Mouse (Mus musculus): ENCODE data around the gene E130114P18Rik.

The E130114P18Rik gene

GRCm38 (mm10) chr4:97775494-97776265 lies 2.2 kb downstream of the E130114P18Rik start:
- DNase-seq: peak; percentile 27

GRCm38 (mm10) chr4:97775059-97775458 lies 2.8 kb downstream of the E130114P18Rik start:
- DNase-seq: peak; percentile 88

- DNase-seq: no peak
Measured at GRCm38 (mm10) chr4:97774446-97774950, 3.4 kb downstream of the E130114P18Rik start.

DNA sequence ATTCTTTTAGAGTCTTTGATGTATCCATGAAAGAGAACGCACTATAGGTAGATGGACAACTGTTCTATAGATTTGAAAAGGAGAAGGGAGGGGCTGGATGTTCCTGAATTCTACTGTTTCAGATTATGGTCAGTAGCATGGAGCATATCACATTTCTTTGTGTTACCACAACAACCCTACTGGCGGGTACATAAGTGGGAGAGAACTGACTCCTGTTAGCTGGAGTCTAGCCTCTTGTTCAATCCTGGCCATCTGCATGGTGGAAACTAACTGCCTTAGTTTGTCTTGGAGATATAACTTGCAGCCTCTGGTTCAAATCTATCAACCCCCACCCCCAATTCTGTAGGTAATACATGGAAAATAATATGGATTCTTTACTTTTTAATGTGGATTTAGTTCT lies 4.1 kb downstream of the E130114P18Rik start:
- DNase-seq: no peak

DNA sequence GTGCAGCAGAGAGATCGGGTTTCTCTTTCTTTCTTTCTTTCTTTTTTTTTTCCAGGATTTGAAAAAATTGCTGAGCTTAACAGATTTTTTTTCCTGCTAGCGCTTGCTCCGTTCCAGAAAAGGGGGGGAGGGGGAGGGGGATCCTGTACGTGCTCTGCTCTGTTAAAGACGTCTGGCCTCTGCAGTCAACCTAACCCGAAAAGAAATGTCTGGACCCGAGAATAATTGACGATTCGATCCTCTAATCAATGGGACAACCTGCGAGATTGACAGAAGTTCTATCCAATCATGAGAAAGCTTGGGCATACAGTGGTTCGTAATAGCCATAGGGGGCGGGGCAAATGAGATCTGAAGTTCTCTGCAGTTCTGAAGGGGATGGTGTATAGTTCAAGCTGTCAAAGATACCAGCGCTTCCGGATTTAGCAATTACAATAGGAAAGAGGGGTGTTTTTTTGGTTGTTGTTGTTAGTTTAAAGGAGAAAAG lies 4.7 kb downstream of the E130114P18Rik start:
- DNase-seq: peak; percentile 97

GRCm38 (mm10) chr4:97772641-97773040 lies 5.2 kb downstream of the E130114P18Rik start, which contains the start of gene Nfia:
Nfia (plus strand) TSS chr4:97772734.
- no peak for DNase-seq

DNA sequence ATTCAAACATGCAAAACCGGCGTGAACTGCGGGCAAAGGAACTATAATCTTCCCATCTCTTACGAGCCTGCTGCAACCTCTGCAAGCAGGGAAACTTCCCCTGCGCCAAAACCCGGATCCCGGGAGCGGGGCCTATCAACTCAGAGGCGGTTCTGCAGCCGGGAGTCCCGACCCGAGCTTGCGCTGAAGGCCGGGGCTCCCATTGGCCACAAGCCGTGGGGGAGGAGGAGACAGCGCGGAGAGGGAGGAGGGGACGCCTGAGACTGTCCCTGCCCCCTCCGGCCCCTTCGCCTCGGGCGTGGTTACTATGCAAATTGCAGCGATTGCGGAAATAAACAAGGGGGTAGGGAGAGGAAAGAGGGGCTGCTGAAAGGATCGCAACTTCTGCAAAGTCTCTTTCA lies 5.8 kb downstream of the E130114P18Rik start:
- peak; percentile 98 for DNase-seq

- no peak for DNase-seq
Measured at GRCm38 (mm10) chr4:97771426-97771825, 6.5 kb downstream of the E130114P18Rik start.

DNA sequence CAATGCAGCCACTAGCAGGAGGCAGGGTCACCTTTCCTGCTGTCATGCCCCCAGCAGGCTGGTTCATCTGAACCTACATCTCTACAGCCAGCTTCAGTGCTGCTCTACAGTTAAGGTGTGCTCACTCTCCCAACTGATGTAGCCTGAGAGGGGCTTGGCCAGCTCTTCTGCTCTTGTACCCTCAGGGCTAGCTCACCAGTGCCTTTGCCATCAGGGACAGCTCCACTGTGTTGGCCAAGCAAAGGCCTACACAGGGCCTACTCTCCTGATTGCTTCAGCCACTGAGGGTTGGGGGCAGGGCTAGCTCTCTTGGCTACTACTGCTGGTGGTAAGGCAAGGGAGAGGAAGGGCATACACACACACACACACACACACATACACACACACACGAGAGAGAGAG lies 8.0 kb downstream of the E130114P18Rik start:
- no peak for DNase-seq

DNA sequence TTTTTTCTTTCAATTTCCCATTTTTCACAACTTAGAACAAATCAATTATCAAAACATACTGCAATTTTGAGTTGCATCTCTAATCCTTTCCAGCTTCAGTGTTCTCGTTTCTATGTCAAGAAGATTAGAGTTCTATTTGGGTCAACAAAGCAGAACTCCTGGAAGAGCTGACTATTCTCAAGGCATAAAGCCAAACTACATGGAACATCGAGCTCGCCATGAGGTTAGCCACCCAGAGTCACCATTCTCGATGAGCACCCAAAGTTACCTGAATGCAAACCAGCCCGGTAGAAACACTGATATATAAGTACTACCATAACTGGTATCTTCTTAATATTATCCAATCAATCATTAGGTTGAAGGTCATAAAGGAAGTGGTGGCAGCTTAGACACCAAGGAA lies 10.4 kb downstream of the E130114P18Rik start:
- no peak for DNase-seq

- DNase-seq: no peak
Measured at GRCm38 (mm10) chr4:97767025-97767424, 10.9 kb downstream of the E130114P18Rik start.

- no peak for DNase-seq
Measured at GRCm38 (mm10) chr4:97766100-97766499, 11.8 kb downstream of the E130114P18Rik start.

DNA sequence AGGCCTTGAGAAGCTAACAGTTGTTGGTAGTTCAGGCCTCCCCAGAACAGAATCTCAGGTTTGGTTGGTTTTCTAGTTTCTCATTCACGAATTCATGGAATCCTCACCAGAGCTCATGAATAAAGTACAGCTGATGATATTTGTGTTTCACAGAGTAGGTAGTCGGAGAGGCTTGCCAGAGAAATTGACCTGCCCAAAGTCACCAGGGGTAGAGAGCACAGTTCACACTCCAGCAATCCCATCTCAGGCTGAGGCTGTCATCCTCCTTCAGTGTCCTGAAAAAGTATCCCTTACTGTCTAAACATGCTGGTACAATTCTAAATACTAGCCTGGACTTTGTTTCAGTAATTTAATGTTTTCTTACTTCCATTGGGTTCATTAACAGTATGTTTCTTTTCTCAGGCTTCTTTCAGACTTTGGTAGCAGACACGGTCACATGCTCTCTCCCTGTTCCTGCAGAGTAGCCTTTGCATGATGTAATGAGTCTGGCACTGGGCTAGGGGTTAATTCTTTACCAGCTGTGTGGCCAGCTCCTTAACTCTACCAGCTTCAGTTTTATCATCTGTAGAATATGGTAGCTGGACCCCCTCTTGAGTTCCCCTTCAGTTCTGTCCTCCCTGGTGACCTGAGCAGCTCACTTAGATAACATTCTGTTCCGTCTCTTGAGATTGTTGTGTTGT lies 12.4 kb downstream of the E130114P18Rik start:
- peak; percentile 78 for DNase-seq

- DNase-seq: no peak
Measured at GRCm38 (mm10) chr4:97764616-97765015, 13.3 kb downstream of the E130114P18Rik start.

DNA sequence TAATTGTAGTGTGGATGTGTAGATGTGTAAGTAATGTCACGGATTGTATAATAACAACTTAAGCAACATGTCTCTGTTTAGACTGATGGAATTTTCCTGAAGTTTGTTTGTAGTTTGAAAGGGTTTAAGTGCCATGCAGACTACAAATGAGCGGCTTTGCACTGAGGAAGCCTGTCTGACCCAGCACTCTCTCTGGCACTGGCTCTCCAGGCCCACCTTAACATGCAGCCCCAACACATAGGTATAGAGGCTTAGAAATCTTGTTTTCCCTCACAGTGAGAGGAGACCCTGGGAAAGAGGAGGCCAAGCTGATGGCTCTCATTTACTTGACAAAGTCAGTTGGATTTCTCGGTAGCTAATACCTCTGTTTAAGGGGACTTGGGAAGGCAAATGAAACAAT lies 19.2 kb downstream of the E130114P18Rik start:
- no peak for DNase-seq

DNA sequence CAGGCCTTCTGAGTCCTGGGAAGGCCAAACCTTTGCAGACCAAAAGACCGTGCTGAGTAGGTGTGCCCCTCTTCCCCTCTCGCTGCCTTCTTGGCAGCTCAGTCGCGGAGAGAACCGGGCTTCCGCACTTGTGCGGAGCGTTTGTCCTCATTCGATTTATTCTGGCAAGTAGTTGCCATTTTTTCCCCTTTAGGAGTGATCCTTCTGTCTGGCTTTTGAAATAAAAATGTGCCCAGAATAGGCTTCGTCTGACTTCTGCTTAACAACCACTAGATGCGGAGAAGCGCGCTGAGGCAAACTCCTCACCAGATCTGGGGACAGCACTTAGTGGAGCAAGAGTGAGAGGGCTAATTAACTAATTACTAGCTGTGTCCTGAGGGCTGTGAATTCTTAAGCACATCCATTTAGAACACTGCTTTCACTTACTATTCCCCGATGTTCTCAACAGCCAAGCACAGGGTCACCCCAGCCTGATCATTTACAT lies 19.9 kb downstream of the E130114P18Rik start:
- DNase-seq: peak; percentile 55

- DNase-seq: peak; percentile 83
Measured at GRCm38 (mm10) chr4:97757207-97757977, 20.5 kb downstream of the E130114P18Rik start.

GRCm38 (mm10) chr4:97754241-97754640 lies 23.6 kb downstream of the E130114P18Rik start:
- peak; percentile 68 for DNase-seq

DNA sequence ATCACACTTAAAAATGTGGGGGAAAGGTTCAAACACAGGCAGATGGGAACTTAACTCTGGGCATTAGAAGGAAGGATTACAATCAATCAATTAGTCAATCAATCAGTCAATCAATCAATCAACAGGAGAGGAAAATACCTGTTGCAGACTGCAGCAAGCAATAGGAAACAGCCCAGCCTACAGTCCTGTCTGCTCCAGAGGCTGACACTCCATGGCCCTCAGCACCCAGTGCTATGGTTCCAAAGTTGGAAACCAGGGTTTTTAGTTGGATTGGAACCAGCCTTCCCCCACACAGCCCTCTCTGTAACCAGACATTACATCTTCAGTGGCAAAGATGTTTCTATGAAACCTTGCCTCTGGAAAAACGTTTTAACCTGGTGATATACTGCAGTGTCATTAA lies 24.4 kb downstream of the E130114P18Rik start:
- no peak for DNase-seq

GRCm38 (mm10) chr4:97752276-97753010 lies 25.4 kb downstream of the E130114P18Rik start:
- no peak for DNase-seq

- DNase-seq: peak; percentile 88
Measured at GRCm38 (mm10) chr4:97751483-97752251, 26.2 kb downstream of the E130114P18Rik start.

Data from kidney, postnatal 14 days (tissue).